10 mouse cellular contexts compared by ENCODE assay signal in genomic region chr5:65086522-65086921, GRCm38 (mm10). TPM values are rescaled to one million over a fixed set of nuclear protein-coding genes. Genes with fewer than 3 reads are reported as not detected.
A peak's percentile ranks its signal among the peaks of the same experiment; 100 is the strongest.
DNase-seq lines count a peak whose midpoint lies in the region; ATAC-seq lines count a peak whose summit lies in the region.
"Had no signal": no experiment of that assay in that cellular context is flagged by ENCODE, and none has a peak within 500 bp of the region (broad histone marks: within the 10 kb centered on the region; RNA-seq: fewer than 3 reads in every experiment).

No protein-coding gene starts in this region.

- 81% methylated on average over 6 of the region's 6 CpGs for WGBS in kidney, embryonic 15.5 days
- WGBS in hindbrain, embryonic 16.5 days = 88% methylated on average over 6 of the region's 6 CpGs

- H3K4me3 ChIP-seq in kidney, embryonic 15.5 days (replicated peaks) = no peak overlapping the region
- H3K4me3 ChIP-seq in hindbrain, embryonic 16.5 days (ENCODE audit: low read length) = no peak overlapping the region
- H3K4me3 ChIP-seq: embryonic facial prominence, embryonic 13.5 days had no signal

- H3K9me3 ChIP-seq in kidney, embryonic 15.5 days (replicated peaks) = no peaks in the 10 kb centered on the region
- no peaks in the 10 kb centered on the region for H3K9me3 ChIP-seq in hindbrain, embryonic 16.5 days (ENCODE audit: control insufficient read depth, low read length)
- H3K9me3 ChIP-seq: embryonic facial prominence, embryonic 13.5 days had no signal

- no peaks in the 10 kb centered on the region for H3K27me3 ChIP-seq in kidney, embryonic 15.5 days
- H3K27me3 ChIP-seq in hindbrain, embryonic 16.5 days (replicated peaks; ENCODE audit: control insufficient read depth, insufficient read depth, low read length) = no peaks in the 10 kb centered on the region
- H3K27me3 ChIP-seq: embryonic facial prominence, embryonic 13.5 days had no signal

- no peak overlapping the region for H3K9ac ChIP-seq in kidney, embryonic 15.5 days
- no peak overlapping the region for H3K9ac ChIP-seq in hindbrain, embryonic 16.5 days (ENCODE audit: low read depth, low read length)
- H3K9ac ChIP-seq: embryonic facial prominence, embryonic 13.5 days had no signal

- peak; percentile 83 for DNase-seq in kidney, adult 11 months
- DNase-seq in adipocyte (ENCODE audit: low spot score) = peak; percentile 98
- DNase-seq in gonadal fat pad, adult 2 months (ENCODE audit: low read depth) = peak; percentile 98
- peak; percentile 52 for DNase-seq in lung, postnatal 14 days
- DNase-seq in left cerebral cortex, postnatal 14 days (ENCODE audit: low spot score in 2 of 2) = no peak
- no peak for DNase-seq in right cerebral cortex, postnatal 10 days (ENCODE audit: low spot score in 2 of 2)

- H3K4me2 ChIP-seq in kidney, embryonic 15.5 days = no peak overlapping the region
- H3K4me2 ChIP-seq in hindbrain, embryonic 16.5 days (ENCODE audit: low read length) = no peak overlapping the region
- H3K4me2 ChIP-seq: embryonic facial prominence, embryonic 13.5 days had no signal

- H3K27ac ChIP-seq in kidney, embryonic 15.5 days = no peak overlapping the region
- H3K27ac ChIP-seq in hindbrain, embryonic 16.5 days (ENCODE audit: low read depth, low read length) = no peak overlapping the region
- H3K27ac ChIP-seq: embryonic facial prominence, embryonic 13.5 days; hindbrain, postnatal 0 days had no signal

- H3K36me3 ChIP-seq in kidney, embryonic 15.5 days = no peaks in the 10 kb centered on the region
- H3K36me3 ChIP-seq in hindbrain, embryonic 16.5 days (ENCODE audit: control insufficient read depth, insufficient read depth, low read length) = no peaks in the 10 kb centered on the region
- H3K36me3 ChIP-seq: embryonic facial prominence, embryonic 13.5 days had no signal

- no peak for ATAC-seq in kidney, embryonic 15.5 days (replicated peaks; ENCODE audit: low FRiP score)
- ATAC-seq in hindbrain, embryonic 16.5 days = no peak
- ATAC-seq: hindbrain, postnatal 0 days had no signal

- intact Hi-C loops in left cerebral cortex, postnatal 14 days (cut with DNase I) = no loop called here

- H3K4me1 ChIP-seq in kidney, embryonic 15.5 days = no peaks in the 10 kb centered on the region
- H3K4me1 ChIP-seq in hindbrain, embryonic 16.5 days (ENCODE audit: control insufficient read depth, insufficient read depth, low read depth, low read length) = no peaks in the 10 kb centered on the region

RNA-seq across cellular contexts. Expression of gene Tmem156, which starts 5.4 kb away (rescaled TPM):
- 0.15 and 0.31 TPM in 2 replicates for polyA plus RNA-seq in kidney, embryonic 15.5 days (2015; fragmentation: Nextera tagmentation; extraction: Ambion mirVana)
- 0.22 and 0.30 TPM in 2 replicates for polyA plus RNA-seq in gonadal fat pad, adult 2 months (2012; rRNA removed)
- under 1 TPM; 0.61 to 0.62 TPM for total RNA-seq in left cerebral cortex, postnatal 14 days (2021)
- polyA plus RNA-seq in hindbrain, embryonic 16.5 days (2015; fragmentation: Nextera tagmentation; extraction: Ambion mirVana) = 0.16 TPM in 1 of 2 replicates, not detected in the other

RNA-seq across cellular contexts. Expression of gene Klhl5, which starts 20.8 kb away (rescaled TPM):
- 18.4 and 19.0 TPM in 2 replicates for polyA plus RNA-seq in kidney, embryonic 15.5 days (2015; fragmentation: Nextera tagmentation; extraction: Ambion mirVana)
- polyA plus RNA-seq in gonadal fat pad, adult 2 months (2012; rRNA removed) = 45.3 and 60.6 TPM in 2 replicates
- 10 to 100 TPM; 51.1 to 60.2 TPM for total RNA-seq in left cerebral cortex, postnatal 14 days (2021)
- polyA plus RNA-seq in hindbrain, embryonic 16.5 days (2015; fragmentation: Nextera tagmentation; extraction: Ambion mirVana) = 48.7 and 52.4 TPM in 2 replicates

Comparison
In these comparisons a context has a peak if more than half of its experiments do, and no peak if none do; other contexts are left out.
1. DNase-seq: peak in kidney, adult 11 months (single experiment), adipocyte (single experiment), gonadal fat pad, adult 2 months (single experiment) and lung, postnatal 14 days (single experiment); none in left cerebral cortex, postnatal 14 days (0 of 2) and right cerebral cortex, postnatal 10 days (0 of 2).